Mouse (Mus musculus): ENCODE results near the gene Pxt1. TPM values are rescaled to one million over a fixed set of nuclear protein-coding genes. Genes with fewer than 3 reads are reported as not detected.

Gene Pxt1
- polyA plus RNA-seq, 1 experiment from 2014 or later: not detected

- no peaks in the 10 kb centered on the region for H3K36me3 ChIP-seq (ENCODE audit: control insufficient read depth, insufficient read depth, low read length)
- DNase-seq (ENCODE audit: low spot score, missing footprints) (peak; percentile 89), ATAC-seq (ENCODE audit: low FRiP score) (no peak)
- no peaks in the 10 kb centered on the region for H3K27me3 ChIP-seq (ENCODE audit: control insufficient read depth, insufficient read depth, low read length)
- peaks cover 15% of the 10 kb centered on the region for H3K4me1 ChIP-seq (ENCODE audit: control insufficient read depth, insufficient read depth, low read length)
- H3K4me3 ChIP-seq (ENCODE audit: low read depth, low read length): peak overlapping the region; percentile 69
- H3K27ac ChIP-seq (ENCODE audit: low read depth, low read length): no peak overlapping the region
- peak overlapping the region; percentile 76 for H3K4me2 ChIP-seq
- H3K9ac ChIP-seq (ENCODE audit: low read length): peak overlapping the region; percentile 96
- WGBS: 38% methylated on average over 9 of the region's 9 CpGs
- no peaks in the 10 kb centered on the region for H3K9me3 ChIP-seq (ENCODE audit: control insufficient read depth, low read length)
Observed at GRCm38 (mm10) chr17:28953251-28953650, 9.6 kb upstream of the Pxt1 start.

DNA sequence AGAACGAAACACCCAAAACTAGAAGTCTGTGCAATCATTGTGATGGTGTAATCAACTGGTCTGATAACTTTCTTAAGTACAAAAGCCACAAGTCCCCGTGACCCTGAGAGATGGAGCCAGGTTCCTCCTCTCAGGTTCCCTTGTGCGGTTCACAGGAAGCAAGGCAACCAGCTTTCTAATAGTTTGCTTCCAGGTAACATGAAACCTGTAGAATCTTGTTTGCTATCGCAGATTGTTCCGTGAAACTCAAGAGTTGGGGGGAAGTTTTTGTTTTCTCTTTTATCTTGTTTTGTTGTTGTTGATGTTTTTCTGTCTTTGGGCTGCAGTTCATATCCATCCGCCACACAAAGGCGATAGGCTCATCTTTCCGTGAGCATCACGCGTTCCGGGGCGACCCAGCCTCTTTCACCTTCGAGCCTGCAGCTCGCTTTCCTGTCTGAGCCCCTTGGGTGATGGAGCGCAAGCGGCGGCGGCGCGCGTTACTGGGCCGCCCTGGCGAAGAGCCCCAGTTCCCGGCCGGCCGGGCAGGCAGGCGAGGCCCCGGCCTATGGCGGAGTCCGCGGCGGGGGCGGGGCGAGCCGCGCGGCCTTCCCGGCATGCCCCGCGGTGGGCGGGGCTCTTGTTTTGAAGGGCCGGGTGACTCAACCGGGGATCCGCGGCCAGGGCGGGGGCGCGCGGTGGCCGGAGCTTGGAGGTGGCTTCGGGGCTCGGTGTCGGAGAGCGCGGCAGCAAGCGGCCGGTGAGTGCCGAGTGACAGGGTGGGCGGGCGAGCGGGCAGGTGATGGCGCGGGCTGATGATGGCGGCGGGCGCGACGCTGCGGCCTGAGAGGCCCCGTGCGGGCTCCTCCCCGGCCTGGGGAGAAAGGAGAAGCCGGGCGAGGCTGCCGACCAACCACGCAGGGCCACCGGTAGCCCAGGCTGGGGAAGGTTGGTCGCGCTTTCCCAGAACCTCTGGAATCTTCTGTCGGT, 8.5 kb upstream of the Pxt1 start, which contains the start of gene Kctd20:
TSS of gene Kctd20 (plus strand) at position 120 of the 969 bp plus-strand sequence.
- WGBS: 1% methylated on average over 75 of the region's 80 CpGs
- H3K9ac ChIP-seq (ENCODE audit: low read length): peak within 1 kb of the TSS; percentile 96
- H3K4me3 ChIP-seq (ENCODE audit: low read depth, low read length): peak within 1 kb of the TSS; percentile 69
- peak; percentile 100 for DNase-seq (ENCODE audit: low spot score, missing footprints)
- H3K9me3 ChIP-seq (ENCODE audit: control insufficient read depth, low read length): no peaks in the 10 kb centered on the region
- ATAC-seq (ENCODE audit: low FRiP score): peak; percentile 95
- H3K27me3 ChIP-seq (ENCODE audit: control insufficient read depth, insufficient read depth, low read length): no peaks in the 10 kb centered on the region
- H3K27ac ChIP-seq (ENCODE audit: low read depth, low read length): peak within 1 kb of the TSS; percentile 94
- peak within 1 kb of the TSS; percentile 76 for H3K4me2 ChIP-seq
- H3K36me3 ChIP-seq (ENCODE audit: control insufficient read depth, insufficient read depth, low read length): no peaks in the 10 kb centered on the region
- peaks cover 15% of the 10 kb centered on the region for H3K4me1 ChIP-seq (ENCODE audit: control insufficient read depth, insufficient read depth, low read length)

DNA sequence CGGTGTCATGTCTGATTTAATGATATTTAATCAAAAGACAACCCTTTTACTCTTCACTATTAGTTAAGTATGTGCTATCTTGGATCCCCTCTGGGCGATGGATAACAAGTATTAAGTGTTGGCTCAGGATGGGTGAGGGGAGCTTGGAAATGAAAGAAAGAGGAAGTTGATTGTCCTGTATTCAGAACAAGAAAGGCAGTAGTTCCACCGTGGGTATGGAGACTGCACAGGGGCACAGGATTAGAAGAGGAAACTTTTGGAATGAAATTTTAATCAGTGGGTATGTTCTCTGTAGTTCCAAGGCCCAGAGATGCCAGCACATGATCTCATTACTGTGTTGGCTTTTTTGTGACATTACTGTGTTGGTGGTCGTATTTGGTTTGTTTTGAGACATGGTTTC, 7.1 kb upstream of the Pxt1 start:
- Histone ChIP-seq H3K27ac (ENCODE audit: low read depth, low read length) (no peak overlapping the region), H3K4me1 (ENCODE audit: control insufficient read depth, insufficient read depth, low read length) (peaks cover 15% of the 10 kb centered on the region), H3K27me3 (ENCODE audit: control insufficient read depth, insufficient read depth, low read length) (no peaks in the 10 kb centered on the region), H3K9ac (ENCODE audit: low read length) (no peak overlapping the region), H3K4me3 (ENCODE audit: low read depth, low read length) (no peak overlapping the region), H3K4me2 (no peak overlapping the region), H3K36me3 (ENCODE audit: control insufficient read depth, insufficient read depth, low read length) (no peaks in the 10 kb centered on the region), H3K9me3 (ENCODE audit: control insufficient read depth, low read length) (no peaks in the 10 kb centered on the region)
- WGBS: 84% methylated on average over 4 of the region's 4 CpGs
- DNase-seq (ENCODE audit: low spot score, missing footprints) (peak; percentile 39), ATAC-seq (ENCODE audit: low FRiP score) (no peak)

- Histone ChIP-seq H3K36me3 (ENCODE audit: control insufficient read depth, insufficient read depth, low read length) (no peaks in the 10 kb centered on the region), H3K9me3 (ENCODE audit: control insufficient read depth, low read length) (no peaks in the 10 kb centered on the region), H3K4me2 (no peak overlapping the region), H3K4me1 (ENCODE audit: control insufficient read depth, insufficient read depth, low read length) (peaks cover 11% of the 10 kb centered on the region), H3K27me3 (ENCODE audit: control insufficient read depth, insufficient read depth, low read length) (no peaks in the 10 kb centered on the region), H3K4me3 (ENCODE audit: low read depth, low read length) (no peak overlapping the region), H3K27ac (ENCODE audit: low read depth, low read length) (no peak overlapping the region), H3K9ac (ENCODE audit: low read length) (no peak overlapping the region)
- ATAC-seq (ENCODE audit: low FRiP score): no peak
- DNase-seq (ENCODE audit: low spot score, missing footprints): peak; percentile 47
- WGBS: 83% methylated on average over 4 of the region's 4 CpGs
Observed at GRCm38 (mm10) chr17:28948661-28949060, 5.0 kb upstream of the Pxt1 start.

DNA sequence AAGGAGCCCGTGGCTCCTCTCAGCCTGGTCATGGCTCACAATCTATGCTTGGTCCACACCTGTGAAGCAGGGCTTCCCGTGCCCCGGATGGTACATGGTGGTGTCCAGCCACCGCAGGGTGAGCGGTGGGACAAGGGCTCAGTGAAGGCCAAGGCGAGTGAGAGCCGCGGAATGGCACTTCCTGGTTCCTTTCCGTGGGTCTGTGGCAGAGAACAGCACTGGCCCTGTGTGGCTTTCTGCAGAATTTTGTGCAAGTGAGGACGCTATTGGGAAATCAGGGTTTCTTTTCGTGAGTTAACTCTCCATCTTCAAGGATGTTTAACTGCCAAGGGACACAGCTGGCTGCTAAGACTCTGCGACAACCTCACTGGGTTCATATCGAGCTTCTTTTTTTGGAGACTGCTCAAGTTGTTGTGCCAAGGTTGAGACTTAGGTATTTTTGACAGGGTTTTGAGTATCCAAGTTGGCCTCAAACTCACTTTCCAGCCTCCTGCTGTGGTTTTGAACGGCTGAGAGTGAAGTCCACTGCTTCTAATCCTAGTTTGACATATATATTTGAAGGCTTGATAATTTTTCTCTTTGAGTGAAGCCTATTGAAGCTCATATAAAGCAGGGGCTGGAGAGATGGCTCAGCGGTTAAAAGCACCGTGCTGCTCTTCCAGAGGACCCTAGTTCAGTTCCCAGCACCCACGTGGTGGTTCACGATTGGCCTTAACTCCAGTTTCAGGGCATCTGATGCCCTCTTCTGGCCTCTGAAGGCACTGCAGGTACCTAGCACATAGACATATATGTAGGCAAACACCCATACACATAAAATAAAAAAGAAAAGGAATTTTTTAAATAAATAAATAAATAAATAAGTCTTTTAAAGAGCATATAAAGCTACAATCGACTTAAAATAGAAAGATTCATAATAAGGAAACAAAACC, 3.6 kb upstream of the Pxt1 start:
- H3K27me3 ChIP-seq (ENCODE audit: control insufficient read depth, insufficient read depth, low read length): no peaks in the 10 kb centered on the region
- H3K9me3 ChIP-seq (ENCODE audit: control insufficient read depth, low read length): no peaks in the 10 kb centered on the region
- H3K9ac ChIP-seq (ENCODE audit: low read length): no peak overlapping the region
- 93% methylated on average over 19 of the region's 19 CpGs for WGBS
- DNase-seq (ENCODE audit: low spot score, missing footprints) (peak; percentile 64), ATAC-seq (ENCODE audit: low FRiP score) (no peak)
- H3K4me1 ChIP-seq (ENCODE audit: control insufficient read depth, insufficient read depth, low read length): peaks cover 5% of the 10 kb centered on the region
- no peak overlapping the region for H3K27ac ChIP-seq (ENCODE audit: low read depth, low read length)
- no peaks in the 10 kb centered on the region for H3K36me3 ChIP-seq (ENCODE audit: control insufficient read depth, insufficient read depth, low read length)
- no peak overlapping the region for H3K4me3 ChIP-seq (ENCODE audit: low read depth, low read length)
- H3K4me2 ChIP-seq: no peak overlapping the region

GRCm38 (mm10) chr17:28944481-28944880, 841 bp upstream of the Pxt1 start:
- H3K4me1 ChIP-seq (ENCODE audit: control insufficient read depth, insufficient read depth, low read length): no peaks in the 10 kb centered on the region
- no peak overlapping the region for H3K4me2 ChIP-seq
- no peaks in the 10 kb centered on the region for H3K27me3 ChIP-seq (ENCODE audit: control insufficient read depth, insufficient read depth, low read length)
- H3K9me3 ChIP-seq (ENCODE audit: control insufficient read depth, low read length): no peaks in the 10 kb centered on the region
- 96% methylated on average over 7 of the region's 7 CpGs for WGBS
- no peak overlapping the region for H3K27ac ChIP-seq (ENCODE audit: low read depth, low read length)
- H3K4me3 ChIP-seq (ENCODE audit: low read depth, low read length): no peak overlapping the region
- DNase-seq (ENCODE audit: low spot score, missing footprints) (peak; percentile 45), ATAC-seq (ENCODE audit: low FRiP score) (no peak)
- H3K9ac ChIP-seq (ENCODE audit: low read length): no peak overlapping the region
- no peaks in the 10 kb centered on the region for H3K36me3 ChIP-seq (ENCODE audit: control insufficient read depth, insufficient read depth, low read length)

- no peaks in the 10 kb centered on the region for H3K36me3 ChIP-seq (ENCODE audit: control insufficient read depth, insufficient read depth, low read length)
- no peak for ATAC-seq (ENCODE audit: low FRiP score)
- WGBS: 73% methylated on average over 10 of the region's 11 CpGs
Observed at GRCm38 (mm10) chr17:28942101-28942500, 1.5 kb downstream of the Pxt1 start.

GRCm38 (mm10) chr17:28940776-28941555, 2.7 kb downstream of the Pxt1 start:
- Histone ChIP-seq H3K4me2 (no peak overlapping the region), H3K27me3 (ENCODE audit: control insufficient read depth, insufficient read depth, low read length) (no peaks in the 10 kb centered on the region), H3K4me3 (ENCODE audit: low read depth, low read length) (no peak overlapping the region), H3K4me1 (ENCODE audit: control insufficient read depth, insufficient read depth, low read length) (no peaks in the 10 kb centered on the region), H3K9me3 (ENCODE audit: control insufficient read depth, low read length) (no peaks in the 10 kb centered on the region), H3K27ac (ENCODE audit: low read depth, low read length) (no peak overlapping the region), H3K9ac (ENCODE audit: low read length) (no peak overlapping the region), H3K36me3 (ENCODE audit: control insufficient read depth, insufficient read depth, low read length) (no peaks in the 10 kb centered on the region)
- WGBS: 92% methylated on average over 25 of the region's 25 CpGs
- ATAC-seq (ENCODE audit: low FRiP score): no peak
- DNase-seq (ENCODE audit: low spot score, missing footprints): peak; percentile 53

More at GRCm38 (mm10) chr17:28942101-28942500, 1.5 kb downstream of the Pxt1 start:
- Histone ChIP-seq H3K27me3 (ENCODE audit: control insufficient read depth, insufficient read depth, low read length) (no peaks in the 10 kb centered on the region), H3K4me3 (ENCODE audit: low read depth, low read length) (no peak overlapping the region), H3K27ac (ENCODE audit: low read depth, low read length) (no peak overlapping the region), H3K9me3 (ENCODE audit: control insufficient read depth, low read length) (no peaks in the 10 kb centered on the region), H3K4me2 (no peak overlapping the region), H3K4me1 (ENCODE audit: control insufficient read depth, insufficient read depth, low read length) (no peaks in the 10 kb centered on the region), H3K9ac (ENCODE audit: low read length) (no peak overlapping the region)
- DNase-seq (ENCODE audit: low spot score, missing footprints): peak; percentile 77
